Mouse (Mus musculus) stomach, postnatal 0 days (tissue): ENCODE results near the gene Mad1l1.

Experiments used
- CTCF ChIP-seq: IDR thresholded peaks from 2 replicates; pipeline ENCODE4 v1.5.1; 2016; ENCODE audit warnings: antibody characterized with exemption, low read depth, mild to moderate bottlenecking, moderate library complexity
- EP300 ChIP-seq: optimal IDR thresholded peaks from 2 replicates; pipeline ENCODE3; 2016; ENCODE audit warnings: antibody characterized with exemption

DNA sequence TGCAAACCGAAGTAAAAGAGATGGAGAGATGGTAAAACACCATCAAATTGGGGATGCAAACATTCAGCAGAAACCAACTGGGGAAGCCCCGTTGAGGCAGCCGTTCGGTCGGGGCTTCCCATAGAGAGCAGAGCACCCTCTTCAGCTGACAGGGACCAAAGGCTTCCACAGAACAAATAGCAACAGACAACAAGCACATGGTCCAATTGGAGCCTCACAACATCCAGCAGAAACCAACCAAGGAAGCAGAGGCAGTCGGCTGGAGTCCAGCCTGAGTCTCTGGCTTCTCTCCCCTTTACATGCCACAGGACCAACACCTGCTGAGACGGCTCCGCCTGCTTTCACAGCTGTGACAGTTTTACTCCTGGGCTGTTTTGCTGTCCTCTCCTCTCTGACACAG is 343.9 kb downstream of the Mad1l1 start:
- TF ChIP-seq CTCF, result no peak
- TF ChIP-seq EP300, result no peak
